Mouse (Mus musculus): ENCODE results near the gene Bloc1s1. TPM values are rescaled to one million over a fixed set of nuclear protein-coding genes. Genes with fewer than 3 reads are reported as not detected.

Gene Bloc1s1
- 2.2 TPM for polyA plus RNA-seq (2014; fragmentation: Illumina TruSeq; extraction: RNeasy Lipid Tissue Mini Kit (QIAGEN cat#74804); ENCODE audit: low replicate concordance)

DNA sequence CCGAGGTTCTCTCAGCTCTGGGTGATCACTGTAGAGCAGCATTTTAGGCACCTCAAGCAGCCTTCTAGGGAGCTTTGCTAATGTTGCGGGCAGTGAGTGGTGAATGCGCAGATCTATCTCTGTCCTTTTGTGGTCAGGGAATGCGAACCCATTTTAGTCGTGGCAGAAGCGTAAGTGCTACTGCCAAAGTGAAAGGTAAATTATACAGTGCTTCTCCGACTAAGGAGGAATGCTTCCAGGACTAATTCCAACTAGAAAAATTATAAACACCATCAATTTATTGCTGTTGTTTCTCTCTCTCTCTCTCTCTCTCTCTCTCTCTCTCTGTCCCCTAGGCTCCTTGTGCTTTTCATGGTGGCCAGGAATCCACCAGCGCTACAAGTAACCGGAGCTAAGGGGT lies at the start of gene Bloc1s1:
TSS of gene Bloc1s1 (minus strand) at position 101 of the 400 bp plus-strand sequence.

DNA sequence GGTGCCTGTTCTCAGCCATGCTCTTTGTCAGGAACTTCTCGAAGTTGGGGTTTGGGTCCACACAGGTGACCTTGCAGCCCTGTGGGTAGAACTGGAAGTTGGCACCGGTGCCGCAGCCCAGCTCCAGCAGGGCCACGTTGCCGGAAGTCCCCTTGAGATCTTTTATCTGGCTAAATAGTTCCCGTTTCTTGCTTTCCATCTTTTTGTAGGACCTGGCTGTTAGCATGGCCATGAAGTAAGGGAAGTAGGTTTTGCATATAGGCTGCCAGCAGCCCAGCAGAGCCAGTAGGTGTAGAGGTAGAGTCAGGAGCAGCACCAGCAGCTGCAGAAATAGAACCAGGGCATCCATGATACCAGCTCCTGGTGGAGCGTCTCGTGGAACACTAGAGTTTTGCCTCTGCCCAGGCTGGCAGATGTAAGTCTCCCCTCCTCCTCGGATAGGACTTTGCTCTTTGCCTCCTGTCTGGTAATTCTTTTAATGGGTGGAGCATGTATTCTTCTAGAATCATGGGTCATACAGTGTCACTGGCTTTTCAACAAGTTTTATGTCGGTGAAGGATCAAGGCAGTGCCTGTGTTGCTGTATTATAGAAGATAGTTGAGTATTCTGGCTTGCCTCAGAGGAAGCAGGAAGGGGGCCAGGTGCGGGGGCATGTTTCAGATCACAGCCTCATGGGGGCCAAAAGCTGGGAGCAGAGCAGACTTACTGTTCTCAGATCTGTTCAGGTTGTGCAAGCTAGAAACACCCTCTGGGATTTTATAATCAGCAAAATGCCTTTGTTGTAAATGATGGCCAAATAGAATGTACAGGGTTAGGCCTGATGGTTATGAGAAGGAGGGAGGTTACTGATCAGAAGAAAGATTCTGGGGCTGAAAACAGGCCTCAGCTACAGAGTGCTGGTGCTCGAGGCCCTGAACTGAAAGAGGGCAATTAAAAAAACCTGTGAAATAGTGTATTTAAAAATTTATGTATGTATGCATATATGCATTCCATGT lies 37.1 kb upstream of the Bloc1s1 start, which contains the start of gene Mettl7b:
TSS of gene Mettl7b (minus strand) at position 399 of the 995 bp plus-strand sequence.

DNA sequence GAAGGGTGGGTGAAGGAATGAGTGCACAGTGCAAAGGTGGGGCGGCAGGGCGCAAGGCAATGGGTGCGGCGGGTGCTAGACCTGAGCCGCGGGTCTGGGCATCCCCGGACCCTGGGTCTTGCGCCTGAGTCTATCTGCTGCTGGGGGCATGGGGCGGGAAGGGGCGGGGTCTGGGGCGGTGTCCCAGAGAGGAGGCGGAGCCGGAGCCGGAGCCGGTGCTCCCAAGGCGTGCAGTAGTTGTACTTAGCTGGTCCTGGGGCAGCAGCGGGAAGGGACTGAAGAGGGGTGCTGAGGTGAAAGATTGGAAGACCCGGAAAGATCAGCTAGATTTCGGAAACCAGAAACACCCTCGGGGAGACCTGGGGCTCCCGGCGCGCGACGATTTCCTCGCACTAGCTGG lies 9.7 kb upstream of the Bloc1s1 start, which contains the start of gene Itga7:
TSS of gene Itga7 (plus strand) at position 245 of the 400 bp plus-strand sequence.

DNA sequence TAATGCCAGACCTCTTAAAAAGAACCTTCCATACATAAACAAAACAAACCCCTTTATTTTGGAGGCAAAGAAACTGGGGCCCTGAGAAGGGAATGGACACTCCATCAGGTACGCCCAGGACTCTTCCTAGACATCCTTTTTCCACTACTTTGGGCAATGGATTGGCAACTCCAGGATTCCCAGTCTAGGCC lies 1.1 kb downstream of the Bloc1s1 start, which contains the start of gene Rdh5:
TSS of gene Rdh5 (minus strand) at position 67 of the 191 bp plus-strand sequence.

DNA sequence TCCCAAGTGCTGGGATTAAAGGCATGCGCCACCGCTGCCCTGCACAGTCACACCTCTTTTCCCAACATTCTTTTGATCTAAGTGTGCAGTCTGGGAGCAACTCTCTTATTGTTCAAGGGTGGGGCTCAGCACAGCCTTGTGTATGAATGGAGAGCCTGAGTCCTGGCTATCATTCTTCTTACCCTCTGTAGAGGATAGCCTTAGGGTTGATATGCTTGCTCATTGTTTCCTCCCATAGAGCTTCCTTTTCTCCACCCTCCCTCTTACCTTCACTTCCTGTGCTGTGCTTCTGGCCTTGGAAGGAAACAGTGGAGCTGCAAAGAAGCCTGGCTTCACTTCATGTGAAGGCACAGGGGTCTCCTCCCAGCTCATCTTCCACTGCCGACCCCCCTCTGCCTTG lies 23.1 kb downstream of the Bloc1s1 start, which contains the start of gene Cd63:
TSS of gene Cd63 (plus strand) at position 292 of the 400 bp plus-strand sequence.

DNA sequence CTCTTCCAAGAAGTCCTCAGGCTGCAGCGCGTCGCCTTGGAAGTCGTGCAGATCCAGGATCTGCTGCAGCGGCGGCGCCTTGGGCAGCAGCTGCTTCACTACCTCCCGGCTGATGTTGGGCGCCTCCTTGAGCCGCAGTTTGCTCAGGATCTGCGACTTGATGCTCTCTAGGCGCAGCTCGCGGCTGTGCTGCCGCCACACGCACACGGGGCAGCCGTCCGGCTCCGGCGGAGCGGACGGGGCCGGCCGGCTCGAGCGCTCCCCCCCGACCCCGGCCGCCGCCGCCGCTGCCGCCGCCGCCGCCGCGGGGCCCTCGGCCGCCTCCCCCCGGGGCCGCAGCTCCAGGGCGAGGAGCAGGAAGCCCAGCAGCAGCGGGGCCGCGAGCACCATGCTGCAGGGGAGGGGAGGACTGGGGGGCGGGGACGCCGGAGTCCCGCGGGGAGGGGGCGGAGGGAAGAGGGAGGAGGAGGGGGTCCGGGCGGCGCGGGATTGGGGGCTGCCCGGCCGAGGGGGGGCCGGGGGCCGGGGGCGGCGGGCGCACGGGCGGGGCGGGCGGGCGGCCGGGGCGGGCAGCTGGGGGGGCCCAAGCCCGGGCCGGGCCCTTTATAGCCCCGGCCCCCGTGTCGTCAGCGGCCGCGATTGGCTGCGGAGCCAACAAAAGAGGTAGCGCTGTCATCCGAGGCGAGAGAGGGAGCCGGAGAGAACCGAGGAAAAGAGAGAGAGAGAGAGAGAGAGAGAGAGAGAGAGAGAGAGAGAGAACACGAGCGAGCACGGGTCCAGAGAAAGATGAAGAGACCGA lies 32.3 kb downstream of the Bloc1s1 start, which contains the start of gene Gdf11:
TSS of gene Gdf11 (minus strand) at position 423 of the 799 bp plus-strand sequence.

Other genes starting within 250 kb of the Bloc1s1 start
- gene Suox, start 250.0 kb downstream of the Bloc1s1 start, polyA plus RNA-seq (2014; fragmentation: Illumina TruSeq; extraction: RNeasy Lipid Tissue Mini Kit (QIAGEN cat#74804); ENCODE audit: low replicate concordance), result 2.4 TPM
- gene Rab5b, start 227.8 kb downstream of the Bloc1s1 start, polyA plus RNA-seq (2014; fragmentation: Illumina TruSeq; extraction: RNeasy Lipid Tissue Mini Kit (QIAGEN cat#74804); ENCODE audit: low replicate concordance), result 70.4 TPM
- gene Pmel, start 219.8 kb downstream of the Bloc1s1 start, polyA plus RNA-seq (2014; fragmentation: Illumina TruSeq; extraction: RNeasy Lipid Tissue Mini Kit (QIAGEN cat#74804); ENCODE audit: low replicate concordance), result not detected
- 14.3 TPM for gene Cdk2, start 219.0 kb downstream of the Bloc1s1 start, polyA plus RNA-seq (2014; fragmentation: Illumina TruSeq; extraction: RNeasy Lipid Tissue Mini Kit (QIAGEN cat#74804); ENCODE audit: low replicate concordance)
- 41.2 TPM for gene Dgka, start 179.2 kb downstream of the Bloc1s1 start, polyA plus RNA-seq (2014; fragmentation: Illumina TruSeq; extraction: RNeasy Lipid Tissue Mini Kit (QIAGEN cat#74804); ENCODE audit: low replicate concordance)
- gene Pym1, start 176.1 kb downstream of the Bloc1s1 start, polyA plus RNA-seq (2014; fragmentation: Illumina TruSeq; extraction: RNeasy Lipid Tissue Mini Kit (QIAGEN cat#74804); ENCODE audit: low replicate concordance), result 0.89 TPM
- gene Mmp19, start 133.1 kb downstream of the Bloc1s1 start, polyA plus RNA-seq (2014; fragmentation: Illumina TruSeq; extraction: RNeasy Lipid Tissue Mini Kit (QIAGEN cat#74804); ENCODE audit: low replicate concordance), result 2.0 TPM
- 39.9 TPM for gene Dnajc14, start 120.0 kb downstream of the Bloc1s1 start, polyA plus RNA-seq (2014; fragmentation: Illumina TruSeq; extraction: RNeasy Lipid Tissue Mini Kit (QIAGEN cat#74804); ENCODE audit: low replicate concordance)
- 3.1 TPM for gene Tmem198b, start 119.7 kb downstream of the Bloc1s1 start, polyA plus RNA-seq (2014; fragmentation: Illumina TruSeq; extraction: RNeasy Lipid Tissue Mini Kit (QIAGEN cat#74804); ENCODE audit: low replicate concordance)
- 242 TPM for gene Sarnp, start 106.7 kb downstream of the Bloc1s1 start, polyA plus RNA-seq (2014; fragmentation: Illumina TruSeq; extraction: RNeasy Lipid Tissue Mini Kit (QIAGEN cat#74804); ENCODE audit: low replicate concordance)
- 206 TPM for gene Ormdl2, start 102.4 kb downstream of the Bloc1s1 start, polyA plus RNA-seq (2014; fragmentation: Illumina TruSeq; extraction: RNeasy Lipid Tissue Mini Kit (QIAGEN cat#74804); ENCODE audit: low replicate concordance)
- gene Gdf11, start 32.3 kb downstream of the Bloc1s1 start, polyA plus RNA-seq (2014; fragmentation: Illumina TruSeq; extraction: RNeasy Lipid Tissue Mini Kit (QIAGEN cat#74804); ENCODE audit: low replicate concordance), result 0.85 TPM
- 401 TPM for gene Cd63, start 23.0 kb downstream of the Bloc1s1 start, polyA plus RNA-seq (2014; fragmentation: Illumina TruSeq; extraction: RNeasy Lipid Tissue Mini Kit (QIAGEN cat#74804); ENCODE audit: low replicate concordance)
- 1.5 TPM for gene Rdh5, start 1.1 kb downstream of the Bloc1s1 start, polyA plus RNA-seq (2014; fragmentation: Illumina TruSeq; extraction: RNeasy Lipid Tissue Mini Kit (QIAGEN cat#74804); ENCODE audit: low replicate concordance)
- 0.45 TPM for gene Itga7, start 9.8 kb upstream of the Bloc1s1 start, polyA plus RNA-seq (2014; fragmentation: Illumina TruSeq; extraction: RNeasy Lipid Tissue Mini Kit (QIAGEN cat#74804); ENCODE audit: low replicate concordance)
- 4.3 TPM for gene Mettl7b, start 37.0 kb upstream of the Bloc1s1 start, polyA plus RNA-seq (2014; fragmentation: Illumina TruSeq; extraction: RNeasy Lipid Tissue Mini Kit (QIAGEN cat#74804); ENCODE audit: low replicate concordance)
- gene Olfr9, start 65.4 kb upstream of the Bloc1s1 start, polyA plus RNA-seq (2014; fragmentation: Illumina TruSeq; extraction: RNeasy Lipid Tissue Mini Kit (QIAGEN cat#74804); ENCODE audit: low replicate concordance), result not detected
- gene Olfr763, start 86.8 kb upstream of the Bloc1s1 start, polyA plus RNA-seq (2014; fragmentation: Illumina TruSeq; extraction: RNeasy Lipid Tissue Mini Kit (QIAGEN cat#74804); ENCODE audit: low replicate concordance), result not detected
- gene Olfr764-ps1, start 115.9 kb upstream of the Bloc1s1 start, polyA plus RNA-seq (2014; fragmentation: Illumina TruSeq; extraction: RNeasy Lipid Tissue Mini Kit (QIAGEN cat#74804); ENCODE audit: low replicate concordance), result not detected
- not detected for gene Olfr765, start 126.0 kb upstream of the Bloc1s1 start, polyA plus RNA-seq (2014; fragmentation: Illumina TruSeq; extraction: RNeasy Lipid Tissue Mini Kit (QIAGEN cat#74804); ENCODE audit: low replicate concordance)
- gene Olfr766-ps1, start 144.9 kb upstream of the Bloc1s1 start, polyA plus RNA-seq (2014; fragmentation: Illumina TruSeq; extraction: RNeasy Lipid Tissue Mini Kit (QIAGEN cat#74804); ENCODE audit: low replicate concordance), result not detected
- not detected for gene Olfr767, start 158.9 kb upstream of the Bloc1s1 start, polyA plus RNA-seq (2014; fragmentation: Illumina TruSeq; extraction: RNeasy Lipid Tissue Mini Kit (QIAGEN cat#74804); ENCODE audit: low replicate concordance)
- gene Olfr768, start 175.3 kb upstream of the Bloc1s1 start, polyA plus RNA-seq (2014; fragmentation: Illumina TruSeq; extraction: RNeasy Lipid Tissue Mini Kit (QIAGEN cat#74804); ENCODE audit: low replicate concordance), result not detected
- gene Olfr769, start 193.8 kb upstream of the Bloc1s1 start, polyA plus RNA-seq (2014; fragmentation: Illumina TruSeq; extraction: RNeasy Lipid Tissue Mini Kit (QIAGEN cat#74804); ENCODE audit: low replicate concordance), result not detected
- gene Olfr770, start 215.0 kb upstream of the Bloc1s1 start, polyA plus RNA-seq (2014; fragmentation: Illumina TruSeq; extraction: RNeasy Lipid Tissue Mini Kit (QIAGEN cat#74804); ENCODE audit: low replicate concordance), result not detected
- gene Olfr771, start 240.7 kb upstream of the Bloc1s1 start, polyA plus RNA-seq (2014; fragmentation: Illumina TruSeq; extraction: RNeasy Lipid Tissue Mini Kit (QIAGEN cat#74804); ENCODE audit: low replicate concordance), result not detected